Mouse (Mus musculus) ovary, postnatal 14 days (tissue): ENCODE data around the gene Serpinb6b.
"Not testable (repeated sequence)": the region's sequence is repeated elsewhere in the genome, so short reads cannot be mapped to it uniquely, and the experiment has no call there.

Experiments
- DNase-seq: peaks from one replicate; pipeline ENCODE4 v3.0.0; 2022; ENCODE audit warnings: low spot score

The Serpinb6b gene

GRCm38 (mm10) chr13:32964989-32965811, at the start of gene Serpinb6b:
TSS of gene Serpinb6b (plus strand) at chr13:32965209.
- DNase-seq: peak; percentile 28

GRCm38 (mm10) chr13:32922622-32923021, 42.4 kb upstream of the Serpinb6b start:
- DNase-seq: no peak

- no peak for DNase-seq
Observed at GRCm38 (mm10) chr13:32924578-32925360, 40.2 kb upstream of the Serpinb6b start.

- no peak for DNase-seq
Observed at GRCm38 (mm10) chr13:32926661-32927060, 38.3 kb upstream of the Serpinb6b start.

- DNase-seq: no peak
Observed at GRCm38 (mm10) chr13:32927241-32927640, 37.8 kb upstream of the Serpinb6b start.

GRCm38 (mm10) chr13:32929107-32929750, 35.8 kb upstream of the Serpinb6b start:
- DNase-seq: no peak

- no peak for DNase-seq
Observed at GRCm38 (mm10) chr13:32934706-32935381, 30.2 kb upstream of the Serpinb6b start.

- not testable (repeated sequence) for DNase-seq
Observed at GRCm38 (mm10) chr13:32938275-32938674, 26.7 kb upstream of the Serpinb6b start.

- DNase-seq: not testable (repeated sequence)
Observed at GRCm38 (mm10) chr13:32939191-32939590, 25.8 kb upstream of the Serpinb6b start.

GRCm38 (mm10) chr13:32956537-32956936, 8.5 kb upstream of the Serpinb6b start:
- no peak for DNase-seq

- DNase-seq: no peak
Observed at GRCm38 (mm10) chr13:32957917-32958316, 7.1 kb upstream of the Serpinb6b start.

- DNase-seq: not testable (repeated sequence)
Observed at GRCm38 (mm10) chr13:32958521-32958920, 6.5 kb upstream of the Serpinb6b start.

- DNase-seq: no peak
Observed at GRCm38 (mm10) chr13:32963990-32964753, 837 bp upstream of the Serpinb6b start.

GRCm38 (mm10) chr13:32966116-32966515, 1.1 kb downstream of the Serpinb6b start:
- no peak for DNase-seq

- no peak for DNase-seq
Observed at GRCm38 (mm10) chr13:32967233-32967632, 2.2 kb downstream of the Serpinb6b start.

- no peak for DNase-seq
Observed at GRCm38 (mm10) chr13:32968353-32968984, 3.5 kb downstream of the Serpinb6b start.

- no peak for DNase-seq
Observed at GRCm38 (mm10) chr13:32968996-32969640, 4.1 kb downstream of the Serpinb6b start.

GRCm38 (mm10) chr13:32969641-32970040, 4.6 kb downstream of the Serpinb6b start:
- DNase-seq: no peak

GRCm38 (mm10) chr13:32970776-32971175, 5.8 kb downstream of the Serpinb6b start:
- DNase-seq: no peak

GRCm38 (mm10) chr13:32974268-32974667, 9.3 kb downstream of the Serpinb6b start:
- no peak for DNase-seq
